Mouse (Mus musculus): ENCODE measurements around the gene Atoh8.

Gene Atoh8

GRCm38 (mm10) chr6:72158966-72159764, 76.2 kb downstream of the Atoh8 start:
- DNase-seq (ENCODE audit: low read depth, low spot score): no peak

Measured in WW6 (cell line).